Mouse (Mus musculus) spleen, adult 2 months (tissue): Measurements from ENCODE around the gene Sec23a.

Source experiments
- CTCF ChIP-seq: fragments of 200-500 bp; IDR thresholded peaks from 2 replicates; pipeline ENCODE4 v1.5.1; 2011; ENCODE audit warnings: mild to moderate bottlenecking, inconsistent platforms; ENCODE audit not compliant: insufficient read depth, insufficient read length, insufficient replicate concordance; ENCODE audit errors: extremely low read depth
- POLR2A ChIP-seq: fragments of 200-500 bp; IDR thresholded peaks from 2 replicates; pipeline ENCODE4 v1.6.1; 2011; ENCODE audit warnings: low read depth, low read length, inconsistent platforms

GRCm38 (mm10) chr12:59012710-59013091 is 884 bp upstream of the Sec23a start:
- TF ChIP-seq CTCF (no peak), POLR2A (no peak)
